Mouse (Mus musculus) neural tube, embryonic 14.5 days (tissue): ENCODE results near the gene Tyrobp. TPM values are rescaled to one million over a fixed set of nuclear protein-coding genes. Genes with fewer than 3 reads are reported as not detected.

Source experiments
- polyA plus RNA-seq: library from polyadenylated mRNA; unstranded; fragments of >200 nt; fragmentation: Nextera tagmentation; extraction: Ambion mirVana; gene quantifications from 2 replicates; pipeline ENCODE4 v1.2.1, GENCODE M21; 2014

Tyrobp gene
- polyA plus RNA-seq, 1 experiment from 2014 or later, result 23.3 TPM

Other genes starting within 250 kb of the Tyrobp start
- gene Zfp146, start 244.0 kb upstream of the Tyrobp start, polyA plus RNA-seq, result 9.9 and 17.6 TPM in 2 replicates
- gene Cox7a1, start 229.6 kb upstream of the Tyrobp start, polyA plus RNA-seq, result 4.7 and 5.9 TPM in 2 replicates
- gene Capns1, start 214.9 kb upstream of the Tyrobp start, polyA plus RNA-seq, result 61.7 and 63.1 TPM in 2 replicates
- 176 and 217 TPM in 2 replicates for gene Polr2i, start 181.8 kb upstream of the Tyrobp start, polyA plus RNA-seq
- gene Tbcb, start 181.5 kb upstream of the Tyrobp start, polyA plus RNA-seq, result 402 and 413 TPM in 2 replicates
- gene Ovol3, start 178.0 kb upstream of the Tyrobp start, polyA plus RNA-seq, result not detected in 2 replicates
- gene Thap8, start 133.7 kb upstream of the Tyrobp start, polyA plus RNA-seq, result 0.99 and 1.0 TPM in 2 replicates
- gene Wdr62, start 133.3 kb upstream of the Tyrobp start, polyA plus RNA-seq, result 3.1 and 3.7 TPM in 2 replicates
- 115 and 133 TPM in 2 replicates for gene Clip3, start 122.0 kb upstream of the Tyrobp start, polyA plus RNA-seq
- gene Alkbh6, start 105.0 kb upstream of the Tyrobp start, polyA plus RNA-seq, result 134 and 137 TPM in 2 replicates
- 12.7 and 16.9 TPM in 2 replicates for gene Syne4, start 99.0 kb upstream of the Tyrobp start, polyA plus RNA-seq
- gene E130208F15Rik, start 92.0 kb upstream of the Tyrobp start, polyA plus RNA-seq, result not detected in 2 replicates
- gene Sdhaf1, start 89.9 kb upstream of the Tyrobp start, polyA plus RNA-seq, result 16.3 and 20.1 TPM in 2 replicates
- gene Lrfn3, start 51.0 kb upstream of the Tyrobp start, polyA plus RNA-seq, result 12.2 and 14.1 TPM in 2 replicates
- 1.1 TPM in 1 of 2 replicates, not detected in the other for gene Hcst, start 6.1 kb downstream of the Tyrobp start, polyA plus RNA-seq
- gene Nfkbid, start 8.0 kb downstream of the Tyrobp start, polyA plus RNA-seq, result 2.5 and 3.1 TPM in 2 replicates
- gene Aplp1, start 31.8 kb downstream of the Tyrobp start, polyA plus RNA-seq, result 641 and 675 TPM in 2 replicates
- 0.27 and 0.89 TPM in 2 replicates for gene Kirrel2, start 43.9 kb downstream of the Tyrobp start, polyA plus RNA-seq
- gene Nphs1, start 44.6 kb downstream of the Tyrobp start, polyA plus RNA-seq, result 0.30 TPM in 1 of 2 replicates, not detected in the other
- gene Prodh2, start 79.9 kb downstream of the Tyrobp start, polyA plus RNA-seq, result not detected in 2 replicates
- gene Arhgap33, start 121.3 kb downstream of the Tyrobp start, polyA plus RNA-seq, result 110 and 111 TPM in 2 replicates
- gene Hspb6, start 138.4 kb downstream of the Tyrobp start, polyA plus RNA-seq, result 7.0 and 8.4 TPM in 2 replicates
- gene Proser3, start 138.5 kb downstream of the Tyrobp start, polyA plus RNA-seq, result 9.3 and 11.1 TPM in 2 replicates
- gene Lin37, start 146.1 kb downstream of the Tyrobp start, polyA plus RNA-seq, result 55.4 and 57.4 TPM in 2 replicates
- 99.4 and 99.6 TPM in 2 replicates for gene U2af1l4, start 149.5 kb downstream of the Tyrobp start, polyA plus RNA-seq
- gene Gm49396, start 149.6 kb downstream of the Tyrobp start, polyA plus RNA-seq, result 8.1 and 9.4 TPM in 2 replicates
- gene Psenen, start 149.9 kb downstream of the Tyrobp start, polyA plus RNA-seq, result 111 and 126 TPM in 2 replicates
- 2.8 and 3.7 TPM in 2 replicates for gene Igflr1, start 151.7 kb downstream of the Tyrobp start, polyA plus RNA-seq
- 13.6 and 14.6 TPM in 2 replicates for gene Kmt2b, start 175.0 kb downstream of the Tyrobp start, polyA plus RNA-seq
- 0.30 and 0.35 TPM in 2 replicates for gene Zbtb32, start 185.1 kb downstream of the Tyrobp start, polyA plus RNA-seq
- gene Upk1a, start 199.1 kb downstream of the Tyrobp start, polyA plus RNA-seq, result 0.43 and 0.62 TPM in 2 replicates
- gene Cox6b1, start 212.4 kb downstream of the Tyrobp start, polyA plus RNA-seq, result 1,118 and 1,342 TPM in 2 replicates
- gene Etv2, start 222.1 kb downstream of the Tyrobp start, polyA plus RNA-seq, result not detected in 2 replicates
- 98.3 and 110 TPM in 2 replicates for gene Rbm42, start 236.6 kb downstream of the Tyrobp start, polyA plus RNA-seq